Mouse (Mus musculus): ENCODE measurements around the gene Camkmt.

Camkmt gene

DNA sequence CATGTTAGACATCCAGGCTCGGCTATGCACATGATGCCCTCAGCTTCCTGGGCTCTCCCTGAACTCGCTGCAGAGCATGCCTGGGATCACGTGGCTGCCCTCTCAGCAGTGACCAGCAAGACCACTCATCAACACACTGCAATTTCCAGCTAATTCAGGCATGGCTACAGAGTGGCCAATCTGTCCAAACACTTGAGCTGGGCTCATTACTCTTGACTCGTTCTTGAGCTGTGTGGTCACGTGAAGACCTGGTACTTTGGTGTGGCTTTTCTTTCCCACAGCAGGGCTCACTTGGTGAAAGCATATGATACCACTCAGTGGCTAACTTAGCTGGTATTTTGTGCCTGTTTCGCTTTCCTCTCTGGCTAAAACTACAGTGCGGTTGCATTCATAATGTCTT is 282.2 kb downstream of the Camkmt start:
- DNase-seq (ENCODE audit: low read depth, low spot score): no peak
- no peaks in the 10 kb centered on the region for H3K27me3 ChIP-seq (ENCODE audit: control insufficient read depth, insufficient read depth, low read length, poor library complexity, severe bottlenecking)
- H3K36me3 ChIP-seq (ENCODE audit: control insufficient read depth, insufficient read depth, low read length, poor library complexity, severe bottlenecking): no peaks in the 10 kb centered on the region

DNA sequence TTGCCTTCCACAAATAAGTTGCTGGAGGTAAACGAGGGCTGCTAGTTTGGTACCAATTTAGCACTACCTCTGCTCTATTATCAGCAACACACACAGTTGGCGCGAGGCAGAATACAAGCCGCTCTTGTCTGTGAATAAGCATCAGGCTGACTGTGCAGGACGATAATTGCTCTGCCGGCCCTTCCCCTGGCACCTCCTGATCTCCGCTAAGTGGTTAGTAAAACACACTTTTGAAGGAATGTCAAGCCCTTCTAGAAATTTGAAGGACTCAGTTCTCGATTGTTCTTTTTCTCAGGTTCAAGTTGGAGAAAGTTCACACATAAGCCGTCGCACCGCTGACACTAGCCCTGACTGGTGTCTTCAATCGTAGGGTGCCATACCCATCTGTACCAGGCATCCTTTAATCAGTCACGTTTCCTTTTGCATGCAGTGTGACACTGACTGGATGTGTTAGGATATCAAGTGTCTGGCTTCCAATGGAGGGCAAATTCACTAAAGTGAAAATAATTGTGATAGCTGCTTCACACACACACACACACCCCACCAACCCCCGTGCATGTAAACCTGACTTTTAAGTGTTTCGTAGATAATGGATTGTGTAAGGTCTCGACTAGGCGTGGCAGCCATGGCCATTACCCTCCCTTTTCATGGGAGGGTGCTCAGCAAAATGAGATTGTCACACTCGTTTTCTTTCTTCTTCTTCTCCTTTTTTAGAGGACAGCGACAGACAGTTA is 283.9 kb downstream of the Camkmt start:
- H3K27me3 ChIP-seq (ENCODE audit: control insufficient read depth, insufficient read depth, low read length, poor library complexity, severe bottlenecking): no peaks in the 10 kb centered on the region
- no peaks in the 10 kb centered on the region for H3K36me3 ChIP-seq (ENCODE audit: control insufficient read depth, insufficient read depth, low read length, poor library complexity, severe bottlenecking)
- DNase-seq (ENCODE audit: low read depth, low spot score): no peak

DNA sequence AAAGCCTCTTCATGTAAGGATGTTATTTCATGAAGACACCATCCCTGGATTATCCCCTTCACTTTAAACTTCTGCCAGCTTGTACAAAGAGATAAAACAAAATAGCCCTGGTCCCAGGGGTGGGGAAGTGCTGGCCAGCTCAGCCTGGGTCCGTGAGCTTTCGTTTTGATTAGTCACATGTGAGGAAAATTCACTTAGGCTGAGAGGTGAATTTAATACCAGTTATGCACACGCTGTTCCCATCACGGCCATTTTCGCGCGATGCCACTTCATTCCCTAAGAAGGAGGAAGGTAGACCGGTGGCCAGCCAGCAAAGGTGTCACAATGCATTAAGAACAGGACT is 284.5 kb downstream of the Camkmt start:
- DNase-seq (ENCODE audit: low read depth, low spot score): no peak
- Histone ChIP-seq H3K27me3 (ENCODE audit: control insufficient read depth, insufficient read depth, low read length, poor library complexity, severe bottlenecking) (no peaks in the 10 kb centered on the region), H3K36me3 (ENCODE audit: control insufficient read depth, insufficient read depth, low read length, poor library complexity, severe bottlenecking) (no peaks in the 10 kb centered on the region)

DNA sequence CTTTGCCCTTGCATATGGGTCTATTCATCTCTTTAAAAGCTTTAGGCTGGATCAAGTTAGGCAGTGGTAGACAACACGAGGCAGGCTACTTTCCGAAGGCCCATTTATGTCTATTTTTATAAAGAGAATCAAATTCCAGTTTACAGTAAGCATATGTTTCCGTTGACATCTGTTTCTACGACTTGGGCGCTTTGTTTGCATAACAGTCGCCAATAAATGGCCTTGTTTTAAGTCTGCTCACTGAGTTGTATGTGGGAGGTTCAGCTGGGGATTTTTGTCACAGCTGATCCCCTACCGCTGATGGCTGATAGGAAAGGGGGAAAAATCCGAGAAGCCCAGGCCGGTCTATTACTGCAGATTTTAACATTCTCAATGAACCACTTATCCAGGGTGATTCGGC is 285.2 kb downstream of the Camkmt start:
- Histone ChIP-seq H3K36me3 (ENCODE audit: control insufficient read depth, insufficient read depth, low read length, poor library complexity, severe bottlenecking) (no peaks in the 10 kb centered on the region), H3K27me3 (ENCODE audit: control insufficient read depth, insufficient read depth, low read length, poor library complexity, severe bottlenecking) (no peaks in the 10 kb centered on the region)
- no peak for DNase-seq (ENCODE audit: low read depth, low spot score)

DNA sequence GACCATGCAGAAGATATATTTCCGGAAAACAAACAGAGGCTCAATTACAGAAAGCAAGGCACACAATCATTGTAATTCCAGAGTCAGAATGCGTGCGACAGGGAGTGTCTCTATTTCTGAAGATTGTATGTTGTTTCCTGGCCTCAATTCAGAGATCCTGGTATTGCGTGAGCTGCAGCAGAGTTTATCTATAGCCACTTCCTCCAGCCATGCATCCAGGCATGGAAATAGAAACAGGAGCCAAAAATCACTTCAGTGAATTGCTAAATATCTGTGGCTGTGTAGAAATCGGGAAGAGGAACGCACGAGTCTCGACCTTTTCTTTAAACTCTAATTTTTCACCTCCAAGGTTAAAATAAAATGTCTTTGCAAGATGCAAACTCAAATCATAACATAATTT is 287.1 kb downstream of the Camkmt start:
- no peaks in the 10 kb centered on the region for H3K36me3 ChIP-seq (ENCODE audit: control insufficient read depth, insufficient read depth, low read length, poor library complexity, severe bottlenecking)
- no peaks in the 10 kb centered on the region for H3K27me3 ChIP-seq (ENCODE audit: control insufficient read depth, insufficient read depth, low read length, poor library complexity, severe bottlenecking)
- DNase-seq (ENCODE audit: low read depth, low spot score): no peak

GRCm38 (mm10) chr17:85379101-85379500 is 288.7 kb downstream of the Camkmt start:
- Histone ChIP-seq H3K27me3 (ENCODE audit: control insufficient read depth, insufficient read depth, low read length, poor library complexity, severe bottlenecking) (no peaks in the 10 kb centered on the region), H3K36me3 (ENCODE audit: control insufficient read depth, insufficient read depth, low read length, poor library complexity, severe bottlenecking) (no peaks in the 10 kb centered on the region)
- no peak for DNase-seq (ENCODE audit: low read depth, low spot score)

- no peak for DNase-seq (ENCODE audit: low read depth, low spot score)
Observed at GRCm38 (mm10) chr17:85381578-85382223, 291.3 kb downstream of the Camkmt start.

GRCm38 (mm10) chr17:85382344-85382743 is 292.0 kb downstream of the Camkmt start:
- Histone ChIP-seq H3K36me3 (ENCODE audit: control insufficient read depth, insufficient read depth, low read length, poor library complexity, severe bottlenecking) (no peaks in the 10 kb centered on the region), H3K27me3 (ENCODE audit: control insufficient read depth, insufficient read depth, low read length, poor library complexity, severe bottlenecking) (no peaks in the 10 kb centered on the region)
- DNase-seq (ENCODE audit: low read depth, low spot score): no peak

More at GRCm38 (mm10) chr17:85381578-85382223, 291.3 kb downstream of the Camkmt start:
- Histone ChIP-seq H3K27me3 (ENCODE audit: control insufficient read depth, insufficient read depth, low read length, poor library complexity, severe bottlenecking) (no peaks in the 10 kb centered on the region), H3K36me3 (ENCODE audit: control insufficient read depth, insufficient read depth, low read length, poor library complexity, severe bottlenecking) (no peaks in the 10 kb centered on the region)

DNA sequence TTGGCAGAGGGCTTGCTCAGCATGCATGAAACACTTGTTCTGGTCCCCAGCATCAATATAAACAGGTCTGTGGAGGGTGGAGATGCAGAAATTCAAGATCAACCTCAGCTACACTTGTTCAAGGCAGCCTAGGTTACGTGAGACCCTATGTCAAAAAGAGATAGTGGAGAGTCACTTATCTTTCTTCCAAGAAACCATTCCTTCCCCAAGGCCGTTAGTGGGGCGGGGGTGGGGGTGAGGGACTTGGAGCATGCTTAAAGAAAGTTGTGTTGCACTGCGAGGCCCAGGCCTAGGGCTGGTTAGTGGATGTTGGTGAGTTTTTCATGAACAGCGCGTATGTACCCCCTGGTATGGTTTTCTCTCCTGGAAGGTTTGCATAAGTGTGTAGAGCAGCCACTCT is 292.6 kb downstream of the Camkmt start:
- H3K27me3 ChIP-seq (ENCODE audit: control insufficient read depth, insufficient read depth, low read length, poor library complexity, severe bottlenecking): no peaks in the 10 kb centered on the region
- no peak for DNase-seq (ENCODE audit: low read depth, low spot score)
- no peaks in the 10 kb centered on the region for H3K36me3 ChIP-seq (ENCODE audit: control insufficient read depth, insufficient read depth, low read length, poor library complexity, severe bottlenecking)

DNA sequence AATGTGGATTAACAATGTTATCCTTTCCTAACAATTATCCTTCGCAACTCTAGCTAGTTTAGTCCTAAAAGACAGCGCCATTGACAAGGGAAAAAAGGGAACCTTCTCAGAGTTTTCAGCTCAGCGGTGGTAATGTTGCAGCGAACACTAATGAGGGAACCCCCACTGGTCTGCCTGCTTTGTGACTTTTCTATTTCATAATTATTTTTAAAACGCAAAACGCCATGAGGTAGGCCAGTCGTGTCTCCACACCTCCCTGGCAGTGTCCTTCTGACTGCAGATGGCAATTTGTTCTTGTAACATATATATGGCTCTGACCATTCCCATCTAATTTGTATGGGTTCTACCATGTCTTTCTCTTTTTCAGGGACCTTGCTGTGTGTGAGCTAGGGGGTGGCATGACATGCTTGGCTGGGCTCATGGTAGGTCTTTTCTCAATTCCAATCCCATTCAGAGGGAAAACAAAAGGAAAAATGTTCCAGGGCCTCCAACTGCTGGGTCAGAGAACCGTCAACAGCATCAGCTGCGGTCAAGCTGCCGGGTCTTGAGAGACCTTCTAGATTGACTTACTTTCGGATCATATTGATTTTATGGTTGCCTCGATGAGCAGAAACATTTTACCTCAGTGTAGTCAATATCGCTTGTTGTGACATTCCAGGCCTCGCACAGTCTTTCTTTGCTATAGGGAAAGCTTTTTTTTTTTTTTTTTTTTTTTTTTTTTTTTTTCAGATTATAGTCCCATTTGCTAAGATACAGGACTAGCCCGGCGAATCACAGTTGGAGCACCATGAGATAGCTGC is 302.9 kb downstream of the Camkmt start:
- no peak for DNase-seq (ENCODE audit: low read depth, low spot score)
- H3K27me3 ChIP-seq (ENCODE audit: control insufficient read depth, insufficient read depth, low read length, poor library complexity, severe bottlenecking): no peaks in the 10 kb centered on the region
- no peaks in the 10 kb centered on the region for H3K36me3 ChIP-seq (ENCODE audit: control insufficient read depth, insufficient read depth, low read length, poor library complexity, severe bottlenecking)

DNA sequence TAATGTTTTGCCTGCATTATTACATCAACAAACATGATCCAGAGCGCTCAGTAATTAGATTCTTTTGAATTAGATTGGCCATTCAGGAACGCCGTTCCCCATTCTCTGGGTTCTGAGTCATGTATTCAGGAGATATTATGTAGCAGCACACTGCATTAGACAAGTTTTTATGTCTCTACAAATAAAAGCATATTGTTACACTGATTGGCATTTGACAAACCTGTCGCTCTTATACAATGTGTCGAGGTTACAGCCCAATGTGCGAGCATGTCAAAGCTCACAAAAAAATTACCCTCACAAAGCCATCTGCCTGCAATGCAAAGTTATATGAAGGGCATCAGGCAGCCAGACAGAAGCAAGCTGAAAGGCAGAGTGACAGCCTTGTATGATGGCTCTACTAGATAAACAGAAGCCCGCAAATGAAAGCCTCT is 303.6 kb downstream of the Camkmt start:
- no peak for DNase-seq (ENCODE audit: low read depth, low spot score)
- no peaks in the 10 kb centered on the region for H3K36me3 ChIP-seq (ENCODE audit: control insufficient read depth, insufficient read depth, low read length, poor library complexity, severe bottlenecking)
- no peaks in the 10 kb centered on the region for H3K27me3 ChIP-seq (ENCODE audit: control insufficient read depth, insufficient read depth, low read length, poor library complexity, severe bottlenecking)

DNA sequence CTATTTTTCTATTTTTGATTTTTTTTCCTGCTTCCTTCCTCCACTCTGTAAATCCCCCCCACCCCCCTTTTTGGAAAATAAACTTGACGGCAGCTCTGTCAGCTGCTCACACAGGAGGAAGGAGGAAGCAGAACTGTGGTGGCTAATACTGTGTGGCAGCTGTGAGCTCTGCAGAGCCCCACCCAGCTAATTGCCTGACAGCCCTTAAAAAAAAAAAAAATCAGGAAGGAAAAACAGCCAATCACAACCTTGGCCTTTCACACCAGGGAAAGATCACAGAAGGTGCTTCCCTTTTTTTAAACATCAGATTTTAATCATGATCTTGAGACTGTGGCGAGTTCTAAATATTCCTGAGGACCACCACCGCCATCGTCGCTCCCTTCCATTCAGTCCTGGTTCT is 305.1 kb downstream of the Camkmt start:
- Histone ChIP-seq H3K36me3 (ENCODE audit: control insufficient read depth, insufficient read depth, low read length, poor library complexity, severe bottlenecking) (no peaks in the 10 kb centered on the region), H3K27me3 (ENCODE audit: control insufficient read depth, insufficient read depth, low read length, poor library complexity, severe bottlenecking) (no peaks in the 10 kb centered on the region)

DNA sequence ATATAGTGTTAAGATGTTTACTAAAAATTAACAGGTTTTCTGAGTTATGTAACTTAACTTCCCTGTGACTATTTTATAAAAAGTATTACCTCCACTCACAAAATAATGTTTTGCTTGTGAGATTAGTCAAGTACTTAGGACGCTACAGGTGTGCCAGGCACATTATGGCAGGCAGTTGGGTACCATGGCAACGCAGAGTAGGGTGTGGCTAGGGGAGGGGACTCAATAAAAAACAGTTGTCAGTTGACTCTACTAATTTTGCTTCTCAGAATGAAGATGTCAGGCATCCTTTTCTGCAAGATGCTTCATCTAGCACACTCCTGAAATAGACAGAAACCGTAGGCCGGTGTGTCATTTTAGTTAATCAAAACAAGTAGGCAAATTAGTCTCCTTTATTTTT is 310.4 kb downstream of the Camkmt start:
- DNase-seq (ENCODE audit: low read depth, low spot score): peak; percentile 4
- no peaks in the 10 kb centered on the region for H3K36me3 ChIP-seq (ENCODE audit: control insufficient read depth, insufficient read depth, low read length, poor library complexity, severe bottlenecking)
- no peaks in the 10 kb centered on the region for H3K27me3 ChIP-seq (ENCODE audit: control insufficient read depth, insufficient read depth, low read length, poor library complexity, severe bottlenecking)

More for the DNA sequence above, 305.1 kb downstream of the Camkmt start:
- DNase-seq (ENCODE audit: low read depth, low spot score): peak; percentile 78

DNA sequence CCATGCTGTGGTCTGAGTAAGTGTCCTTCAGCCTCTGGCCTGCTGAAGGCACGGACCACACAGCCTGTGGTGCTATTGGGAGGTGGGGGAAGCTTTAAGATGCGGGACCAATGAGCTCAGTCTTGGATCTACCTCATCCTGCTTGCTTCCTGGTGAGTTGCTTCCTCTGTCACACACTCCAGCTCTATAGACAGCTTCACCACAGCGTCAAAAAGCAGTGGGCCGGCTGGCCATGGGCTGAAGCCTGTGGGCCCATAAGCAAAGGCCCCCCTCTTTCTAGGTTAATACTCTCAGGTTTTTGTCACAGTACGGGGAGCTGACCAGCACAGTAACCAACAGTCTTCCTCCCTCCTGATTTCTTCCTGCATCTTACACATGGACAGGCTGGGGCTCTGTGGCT is 314.8 kb downstream of the Camkmt start:
- H3K36me3 ChIP-seq (ENCODE audit: control insufficient read depth, insufficient read depth, low read length, poor library complexity, severe bottlenecking): no peaks in the 10 kb centered on the region
- H3K27me3 ChIP-seq (ENCODE audit: control insufficient read depth, insufficient read depth, low read length, poor library complexity, severe bottlenecking): no peaks in the 10 kb centered on the region
- no peak for DNase-seq (ENCODE audit: low read depth, low spot score)

DNA sequence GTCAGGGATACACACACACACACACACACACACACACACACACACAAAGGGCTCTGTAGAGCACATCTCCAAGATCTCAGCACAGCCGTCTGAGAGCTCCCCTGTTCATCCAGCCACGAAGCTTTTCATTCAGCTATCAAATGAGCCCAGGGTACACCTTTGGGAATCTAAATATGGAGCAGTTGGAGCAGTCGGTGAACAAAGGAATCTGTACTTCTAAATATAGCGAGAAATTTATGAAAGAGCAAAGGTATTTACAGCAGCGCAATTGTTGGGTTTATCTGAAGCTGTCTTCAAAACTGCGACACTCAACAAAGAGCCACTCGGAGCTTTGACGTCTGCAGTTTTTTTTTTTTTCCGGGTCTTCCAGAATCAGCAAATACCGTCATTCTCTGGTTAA is 315.8 kb downstream of the Camkmt start:
- Histone ChIP-seq H3K36me3 (ENCODE audit: control insufficient read depth, insufficient read depth, low read length, poor library complexity, severe bottlenecking) (no peaks in the 10 kb centered on the region), H3K27me3 (ENCODE audit: control insufficient read depth, insufficient read depth, low read length, poor library complexity, severe bottlenecking) (no peaks in the 10 kb centered on the region)
- DNase-seq (ENCODE audit: low read depth, low spot score): no peak

All from splenic B cell, adult 2 months (primary cell).